Mouse (Mus musculus) cerebellum, adult 8-10 months (tissue): Measurements from ENCODE around the gene Cyp4f37.
A peak's percentile ranks its signal among the peaks of the same experiment; 100 is the strongest.
"Not testable (repeated sequence)": the region's sequence is repeated elsewhere in the genome, so short reads cannot be mapped to it uniquely, and the experiment has no call there.

ENCODE experiments used
- DNase-seq: peaks from one replicate; pipeline ENCODE4 v3.0.0; 2022

The Cyp4f37 gene

GRCm38 (mm10) chr17:32621018-32621417 lies at the start of gene Cyp4f37:
Gene Cyp4f37, plus strand, starts transcription at chr17:32621309.
- DNase-seq: not testable (repeated sequence)

DNA sequence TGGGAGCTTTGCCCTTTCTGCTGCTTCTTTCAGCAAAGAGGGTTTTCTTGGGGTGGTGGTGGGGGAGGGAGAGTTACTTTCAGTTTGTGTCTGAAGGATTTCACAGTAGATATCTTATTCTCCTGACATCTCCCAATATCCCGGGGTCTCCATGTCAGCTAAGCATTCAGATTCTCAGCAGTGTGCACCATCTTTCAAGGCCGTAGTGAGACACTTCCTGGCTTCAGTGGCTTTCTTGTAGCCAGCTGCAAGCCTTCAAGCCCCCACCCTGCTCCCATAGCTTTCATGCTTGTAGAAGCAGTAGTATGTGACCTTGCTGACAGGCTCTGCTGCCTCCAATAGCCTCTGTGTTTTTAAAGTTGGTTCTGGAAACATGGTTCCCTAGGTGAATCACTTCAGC lies 47.8 kb upstream of the Cyp4f37 start:
- DNase-seq: not testable (repeated sequence)

DNA sequence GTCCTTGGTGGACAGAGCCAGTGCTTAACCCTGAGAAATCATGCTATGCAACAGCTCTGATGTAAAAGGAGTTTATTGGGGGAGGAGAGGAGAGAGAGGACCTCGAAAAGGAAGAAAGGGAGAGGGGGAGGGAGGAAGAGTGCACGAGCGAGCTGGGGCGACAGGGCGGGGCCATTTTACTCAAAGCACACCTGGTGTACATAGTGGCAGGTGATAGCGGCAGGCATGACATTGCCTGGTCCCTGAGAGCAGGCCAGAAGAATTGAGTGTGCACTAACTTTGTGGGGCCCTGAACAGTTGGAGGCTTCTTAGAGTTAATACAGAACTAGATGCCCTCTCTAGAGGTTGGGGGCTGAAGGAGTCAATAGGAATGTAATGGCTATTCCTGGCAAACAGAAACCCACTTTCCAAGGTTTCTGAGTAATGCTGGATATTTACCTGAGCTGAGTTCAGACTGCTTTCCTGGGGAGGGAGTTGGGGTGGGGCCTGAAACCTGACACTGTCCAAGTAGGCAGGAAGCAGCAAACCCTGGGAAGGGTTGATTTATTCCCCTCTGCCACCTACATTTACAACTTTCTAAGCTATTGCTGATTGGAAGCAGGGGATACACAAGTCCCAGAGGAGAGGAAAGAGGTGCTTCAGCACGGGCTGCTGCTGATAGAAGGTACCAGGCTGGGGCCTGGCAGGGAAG lies 43.5 kb upstream of the Cyp4f37 start:
- DNase-seq: no peak

DNA sequence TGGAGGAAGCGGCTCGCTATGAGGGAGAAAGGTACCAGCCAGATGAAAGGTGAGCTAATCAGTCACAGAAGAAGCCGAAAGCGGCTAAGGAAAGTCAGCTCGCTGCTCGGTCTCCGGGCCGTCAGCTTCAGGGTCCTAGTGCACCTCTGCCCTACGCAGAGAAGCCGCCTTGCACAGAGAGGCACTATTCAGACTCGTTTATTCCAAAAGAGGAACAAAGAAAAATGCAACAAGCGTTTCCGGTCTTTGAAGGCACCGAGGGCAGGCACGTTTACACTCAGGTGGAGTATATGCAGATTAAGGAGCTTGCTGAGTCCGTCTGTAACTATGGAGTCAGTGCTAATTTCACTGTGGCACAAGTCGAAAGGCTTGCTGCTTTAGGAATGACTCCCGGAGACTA lies 24.6 kb upstream of the Cyp4f37 start:
- no peak for DNase-seq

- DNase-seq: no peak
Measured at GRCm38 (mm10) chr17:32608055-32608454, 13.1 kb upstream of the Cyp4f37 start.

- DNase-seq: not testable (repeated sequence)
Measured at GRCm38 (mm10) chr17:32610231-32610630, 10.9 kb upstream of the Cyp4f37 start.

- DNase-seq: no peak
Measured at GRCm38 (mm10) chr17:32610896-32611295, 10.2 kb upstream of the Cyp4f37 start.

DNA sequence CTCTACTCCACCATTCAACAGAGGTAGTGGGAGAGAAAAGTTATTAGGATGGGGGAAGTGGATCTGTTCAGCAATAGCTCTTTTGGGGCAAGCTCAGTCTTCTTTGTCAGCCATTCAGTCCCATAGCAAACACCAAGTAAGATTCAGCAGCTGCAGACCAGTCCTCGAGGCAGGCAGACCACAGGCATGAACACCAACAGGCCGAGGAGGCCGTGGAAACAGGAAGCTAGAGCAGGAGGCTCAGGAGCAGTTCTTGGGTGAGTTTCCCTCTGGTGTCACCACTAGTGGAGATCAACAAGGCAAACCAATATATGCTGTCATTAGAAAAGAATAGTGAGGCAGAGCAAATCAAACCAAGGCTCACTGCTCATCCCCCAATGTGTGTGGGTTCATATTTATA lies 8.7 kb upstream of the Cyp4f37 start:
- DNase-seq: no peak

- DNase-seq: no peak
Measured at GRCm38 (mm10) chr17:32617252-32617651, 3.9 kb upstream of the Cyp4f37 start.

GRCm38 (mm10) chr17:32629726-32630125 lies 8.6 kb downstream of the Cyp4f37 start:
- DNase-seq: not testable (repeated sequence)

GRCm38 (mm10) chr17:32631936-32632335 lies 10.8 kb downstream of the Cyp4f37 start:
- no peak for DNase-seq

DNA sequence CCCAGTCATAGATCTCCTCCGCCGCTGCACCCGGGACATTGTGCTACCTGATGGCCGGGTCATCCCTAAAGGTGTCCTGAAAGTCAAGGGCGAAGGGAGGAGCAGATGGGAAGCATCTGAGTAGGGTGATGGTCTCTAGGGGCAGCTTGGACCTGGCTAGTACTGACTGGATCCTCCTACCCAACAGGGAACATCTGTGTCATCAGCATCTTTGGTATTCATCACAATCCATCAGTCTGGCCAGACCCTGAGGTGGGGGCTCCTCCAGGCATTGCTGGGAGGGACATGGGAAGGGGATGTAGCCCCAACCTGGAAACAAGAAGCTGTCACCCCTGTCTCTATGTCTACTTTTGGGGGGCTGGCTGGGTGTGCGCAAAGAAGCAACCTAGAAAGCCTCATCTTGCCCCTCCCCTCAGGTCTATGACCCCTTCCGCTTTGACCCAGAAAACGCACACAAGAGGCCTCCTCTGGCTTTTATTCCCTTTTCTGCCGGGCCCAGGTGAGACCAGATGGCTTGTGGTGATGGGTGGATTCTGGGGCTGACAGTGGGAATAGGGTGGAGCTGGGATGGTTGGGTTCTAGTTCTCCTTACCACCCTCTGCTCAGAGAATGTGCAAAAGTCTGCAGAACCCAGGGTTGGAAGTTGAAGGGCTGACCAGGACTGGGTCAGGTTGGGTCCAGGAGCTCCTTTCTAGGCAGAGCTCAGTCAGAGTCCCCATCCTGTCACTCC lies 13.3 kb downstream of the Cyp4f37 start:
- DNase-seq: not testable (repeated sequence)

GRCm38 (mm10) chr17:32634972-32635314 lies 13.8 kb downstream of the Cyp4f37 start:
- DNase-seq: peak; percentile 80

- DNase-seq: no peak
Measured at GRCm38 (mm10) chr17:32636341-32636740, 15.2 kb downstream of the Cyp4f37 start.

GRCm38 (mm10) chr17:32637151-32637550 lies 16.0 kb downstream of the Cyp4f37 start:
- no peak for DNase-seq

DNA sequence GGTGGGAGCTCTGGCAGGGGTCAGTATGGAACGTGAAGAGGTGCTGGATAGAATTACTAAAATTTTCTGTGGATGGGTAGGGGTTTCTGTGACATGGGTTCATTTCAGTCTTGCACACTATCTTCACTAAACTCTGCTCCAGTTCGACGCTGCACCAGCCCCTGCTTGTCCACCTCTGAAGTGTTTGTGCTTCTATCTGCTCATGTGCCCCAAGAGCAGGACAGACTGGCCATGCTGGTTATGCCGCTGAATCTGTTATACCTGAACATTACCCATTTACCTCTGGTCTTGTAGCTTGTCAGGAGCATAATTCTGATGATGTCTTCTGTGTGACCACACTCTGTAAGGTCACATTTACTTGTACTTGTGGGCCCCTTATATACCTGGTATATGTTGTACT lies 25.5 kb downstream of the Cyp4f37 start:
- no peak for DNase-seq

GRCm38 (mm10) chr17:32653860-32654259 lies 32.8 kb downstream of the Cyp4f37 start:
- no peak for DNase-seq

DNA sequence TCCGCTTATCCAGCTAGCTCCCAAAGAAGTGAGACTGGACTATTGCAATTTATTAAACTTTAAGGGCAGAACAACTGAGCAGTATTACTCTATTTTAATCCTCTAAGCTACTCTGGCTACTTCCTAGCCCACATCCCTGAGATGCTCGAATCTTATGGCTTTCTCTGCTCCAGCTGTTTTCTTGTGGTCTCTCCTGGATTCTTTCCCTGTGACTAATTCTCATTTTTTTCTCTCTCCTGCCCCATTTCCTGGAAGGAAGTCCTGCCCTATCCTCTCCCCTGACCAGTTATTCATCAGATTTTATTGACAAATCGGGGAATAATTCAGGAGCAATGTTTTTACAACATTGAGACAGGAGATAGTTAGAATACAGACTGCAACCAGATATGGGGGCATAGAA lies 35.9 kb downstream of the Cyp4f37 start:
- DNase-seq: no peak

GRCm38 (mm10) chr17:32658246-32658645 lies 37.1 kb downstream of the Cyp4f37 start:
- no peak for DNase-seq

DNA sequence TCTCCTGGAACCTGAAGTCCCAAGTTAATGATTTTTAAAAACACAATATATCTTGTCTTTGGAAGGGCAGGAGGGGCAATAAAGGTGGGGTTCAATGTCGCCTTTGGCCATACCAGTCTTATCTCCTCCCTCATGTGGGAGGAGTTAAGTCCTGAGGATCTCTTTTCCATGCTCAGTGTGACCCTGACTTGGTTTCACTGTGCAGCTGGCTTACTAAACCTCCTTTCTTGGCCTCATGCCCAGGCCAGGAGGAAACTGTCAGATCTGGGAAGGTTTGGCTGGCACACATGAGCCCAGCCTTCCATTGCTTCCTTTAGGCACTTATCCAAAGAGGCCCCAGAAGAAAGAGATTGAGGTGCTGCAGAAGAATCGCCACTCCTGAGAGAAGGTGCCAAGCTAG lies 37.6 kb downstream of the Cyp4f37 start, which contains the start of gene Cyp4f40:
Gene Cyp4f40, plus strand, starts transcription at position 189 of the 400 bp plus-strand sequence.
- DNase-seq: no peak

DNA sequence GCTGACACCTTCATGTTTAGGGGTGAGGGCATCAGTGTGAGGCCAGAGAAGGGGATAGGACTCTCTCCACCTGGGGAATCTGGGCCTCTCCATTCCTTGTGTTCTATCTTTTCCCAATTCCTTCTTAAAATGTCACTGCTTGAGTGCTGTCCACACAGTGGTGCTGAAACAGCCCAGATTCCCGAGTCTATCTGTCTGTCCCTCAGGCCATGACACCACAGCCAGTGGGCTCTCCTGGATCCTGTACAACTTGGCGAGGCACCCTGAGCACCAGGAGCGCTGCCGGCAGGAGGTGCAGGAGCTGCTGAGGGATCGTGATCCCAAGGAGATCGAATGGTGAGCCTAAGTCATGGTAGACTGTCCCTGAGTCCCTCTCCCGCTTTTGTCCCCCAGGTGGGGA lies 52.9 kb downstream of the Cyp4f37 start:
- DNase-seq: no peak

DNA sequence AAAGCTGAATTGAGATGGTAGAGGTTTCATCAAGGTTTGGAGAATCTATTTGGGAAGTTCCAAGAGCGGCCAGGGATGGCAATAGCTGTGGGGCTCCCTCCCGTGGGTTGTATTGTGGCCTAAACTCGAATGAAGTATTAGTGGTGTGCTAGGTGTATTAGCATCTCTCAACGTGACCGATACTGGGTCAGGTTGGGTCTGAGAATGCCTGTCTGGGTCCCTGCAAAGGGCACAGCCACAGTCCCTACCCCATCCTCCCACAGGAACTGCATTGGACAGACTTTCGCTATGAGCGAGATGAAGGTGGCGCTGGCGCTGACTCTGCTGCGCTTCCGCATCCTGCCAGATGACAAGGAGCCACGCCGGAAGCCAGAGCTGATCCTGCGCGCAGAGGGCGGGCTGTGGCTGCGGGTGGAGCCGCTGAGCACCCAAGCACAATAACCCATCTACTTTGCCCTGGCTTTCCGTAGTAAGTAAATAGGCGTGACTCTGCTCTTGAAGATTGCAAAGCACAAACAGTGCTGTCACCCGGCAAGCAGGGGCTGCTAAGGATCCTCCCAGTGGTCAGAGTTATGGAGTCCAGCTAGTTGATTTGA lies 55.0 kb downstream of the Cyp4f37 start:
- no peak for DNase-seq

DNA sequence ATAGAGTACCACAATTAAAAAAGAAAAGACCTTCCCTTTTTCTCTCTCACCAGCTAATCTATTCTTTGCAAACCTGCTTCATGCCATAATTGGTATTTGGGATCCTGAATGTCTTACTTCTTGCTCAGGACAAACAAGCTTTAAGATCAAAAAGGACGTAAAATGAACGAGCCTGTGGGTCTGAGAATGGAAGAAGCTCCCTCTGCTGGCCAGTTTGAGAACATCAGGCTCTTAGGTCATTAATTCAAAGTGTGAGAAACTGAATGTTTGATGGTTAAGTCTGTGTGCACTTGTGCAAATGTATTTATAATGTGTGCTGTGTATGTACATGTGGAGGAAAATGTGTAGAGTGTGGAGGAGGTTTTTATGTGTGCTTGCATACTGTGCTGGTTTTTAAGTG lies 59.3 kb downstream of the Cyp4f37 start:
- peak; percentile 18 for DNase-seq
